Mouse (Mus musculus) c-Kit-positive CD71-positive TER-119-negative erythroid progenitor cells, embryonic 14.5 days (primary cell): ENCODE measurements around the gene Creg2.
"Not testable (repeated sequence)": the region's sequence is repeated elsewhere in the genome, so short reads cannot be mapped to it uniquely, and the experiment has no call there.

Experiments
- DNase-seq: peaks from one replicate; pipeline ENCODE4 v3.0.0-alpha.2; 2013; ENCODE audit warnings: low read depth

The Creg2 gene

DNA sequence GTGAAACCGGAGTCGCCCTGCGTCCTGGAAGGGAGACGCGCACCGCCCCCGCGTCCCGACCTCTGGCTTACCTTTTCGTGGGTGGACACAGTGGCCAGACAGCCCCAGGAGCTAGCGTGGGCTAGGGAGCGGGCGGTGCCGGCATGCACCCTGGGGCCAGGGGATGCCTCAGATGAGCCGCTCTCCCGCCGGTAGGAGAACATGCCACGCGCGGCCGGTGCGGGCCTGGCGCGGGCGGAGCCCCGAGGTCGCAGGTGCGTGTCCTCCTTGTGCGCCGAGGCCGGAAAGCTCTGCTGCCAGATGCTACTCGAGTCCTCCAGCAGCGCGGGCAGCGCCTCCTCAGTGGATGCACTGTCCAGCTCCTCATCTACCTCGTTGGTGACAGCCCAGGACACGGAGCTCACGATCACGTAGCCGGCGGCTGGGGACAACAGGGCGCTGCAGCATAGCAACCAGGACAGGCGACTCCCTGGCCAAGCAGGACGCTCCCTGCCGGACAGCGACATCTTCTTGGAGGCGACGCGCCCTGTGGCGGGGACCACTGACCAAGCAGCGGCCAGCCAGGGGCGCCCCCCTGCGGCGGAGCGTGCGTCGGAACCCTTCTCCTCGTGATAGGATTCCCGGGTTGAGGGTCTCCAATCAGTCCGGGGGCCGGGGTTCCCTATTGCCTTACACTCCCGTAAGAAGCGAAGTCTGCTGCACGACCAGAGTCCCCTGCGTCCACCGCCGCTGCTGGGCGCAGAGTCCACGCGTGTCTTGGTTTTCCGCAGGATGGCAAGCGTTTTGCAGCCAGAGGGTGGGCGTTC is 636 bp downstream of the Creg2 start:
- DNase-seq, result no peak

DNA sequence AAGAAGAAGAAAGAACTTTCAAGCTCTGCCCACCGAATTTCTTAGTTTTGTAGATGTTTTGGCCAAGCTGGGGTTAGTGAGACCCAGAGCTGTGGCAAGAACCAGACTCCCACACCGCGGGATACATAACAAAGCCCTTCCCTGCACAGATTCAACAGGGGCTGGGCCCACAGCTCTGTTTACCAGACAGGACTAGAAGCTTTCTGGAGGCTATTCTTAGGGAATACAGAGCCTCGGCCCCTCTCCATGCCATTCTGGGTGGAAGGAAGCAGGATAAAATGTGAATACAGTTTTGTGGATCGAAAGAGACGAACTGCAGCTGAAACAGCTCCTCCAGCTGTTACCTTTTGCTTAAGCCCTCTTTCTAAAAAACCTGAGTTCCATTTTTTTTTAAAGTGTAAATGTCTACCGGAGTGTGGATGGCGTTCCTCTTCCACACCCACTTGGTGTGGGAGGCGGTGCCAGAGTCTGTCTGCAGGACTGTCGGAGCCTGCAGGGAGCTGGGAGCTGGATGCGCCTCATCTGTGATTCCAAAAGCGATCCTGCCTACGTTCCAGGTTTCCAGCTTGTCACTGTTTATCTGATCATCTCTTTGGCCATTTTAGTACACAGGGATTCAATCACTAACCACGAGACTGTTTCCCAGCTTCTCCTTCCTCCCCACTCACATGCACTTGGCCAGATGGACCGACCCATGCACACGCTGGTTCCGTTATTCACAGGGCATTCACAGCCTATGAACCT is 1.4 kb downstream of the Creg2 start:
- no peak for DNase-seq

DNA sequence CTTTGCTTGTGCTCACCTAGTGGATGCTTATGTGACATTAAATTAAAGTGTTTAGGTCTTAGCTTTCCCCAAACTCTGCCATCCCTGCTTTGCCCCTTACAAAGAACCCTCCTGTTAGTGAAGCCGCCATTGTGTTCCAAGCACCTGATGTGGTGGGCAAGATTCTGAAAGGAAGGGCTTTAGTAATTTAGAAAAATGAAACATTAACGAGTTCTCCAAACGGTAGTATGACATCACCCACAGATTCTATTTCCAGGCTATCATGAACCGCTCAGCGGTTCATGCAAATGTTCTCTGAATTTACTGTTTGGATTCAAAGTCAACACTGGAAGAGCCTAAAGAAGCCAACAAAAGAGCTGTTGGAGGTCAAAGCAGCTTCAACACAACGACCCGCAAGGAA is 2.7 kb downstream of the Creg2 start:
- DNase-seq, result no peak

DNA sequence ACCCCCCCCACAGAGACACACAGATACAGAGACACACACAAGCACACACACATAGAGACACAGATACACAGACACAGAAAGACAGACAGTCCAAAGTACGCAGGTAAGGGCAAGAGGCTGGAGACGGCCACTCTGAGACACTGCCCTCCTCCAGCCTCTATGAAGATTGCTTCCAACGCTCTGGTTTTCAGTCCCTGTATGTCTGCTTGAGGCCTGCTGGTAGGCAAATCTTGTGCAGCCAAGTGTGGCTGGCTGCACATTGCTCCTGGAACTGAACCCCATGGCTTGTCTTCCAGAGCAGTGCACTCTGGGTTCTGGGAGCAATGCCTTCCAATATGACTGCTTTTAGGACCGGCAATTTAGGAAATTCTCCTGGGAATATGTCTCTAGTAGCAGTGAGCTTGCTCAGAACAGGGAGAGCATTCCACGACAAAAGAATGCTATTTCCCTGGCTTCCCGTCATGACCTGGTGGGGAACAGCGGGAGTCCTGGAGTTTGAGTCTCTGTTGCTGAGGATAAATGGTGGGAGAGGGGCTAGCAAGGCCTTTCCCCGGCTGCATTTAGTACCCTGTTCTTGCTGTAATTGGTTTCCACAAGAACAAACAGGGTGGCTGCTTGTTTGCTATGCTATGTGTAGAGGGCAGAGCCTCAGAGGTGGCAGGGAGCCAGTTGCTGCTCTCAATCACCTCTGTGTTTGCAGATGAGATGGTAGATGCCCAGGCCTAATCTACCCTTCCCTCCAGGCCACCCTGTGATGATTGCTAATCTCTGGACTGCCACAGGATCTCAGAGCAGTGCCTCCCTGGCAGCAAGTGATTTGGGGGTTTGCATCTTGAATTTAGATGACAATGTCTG is 5.1 kb downstream of the Creg2 start:
- no peak for DNase-seq

DNA sequence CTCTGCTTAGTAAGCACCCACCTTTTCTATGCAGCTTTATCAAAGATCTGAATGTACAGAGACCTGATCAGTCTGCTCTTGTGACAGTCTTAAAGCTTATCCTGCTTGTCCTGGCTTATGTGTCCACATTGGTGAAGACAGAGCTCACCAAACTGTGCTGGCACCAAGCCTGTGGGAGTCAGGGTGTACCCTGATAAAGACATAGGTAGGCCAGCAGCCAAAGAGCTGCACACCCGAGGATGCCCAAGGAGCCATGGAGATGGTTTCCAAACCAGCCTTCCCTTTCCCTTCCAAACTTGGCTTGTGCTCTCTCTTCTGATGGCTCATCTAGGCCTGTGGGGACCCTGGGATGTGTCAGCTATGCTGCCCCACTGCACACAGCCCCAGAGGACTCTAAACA is 6.9 kb downstream of the Creg2 start:
- no peak for DNase-seq

DNA sequence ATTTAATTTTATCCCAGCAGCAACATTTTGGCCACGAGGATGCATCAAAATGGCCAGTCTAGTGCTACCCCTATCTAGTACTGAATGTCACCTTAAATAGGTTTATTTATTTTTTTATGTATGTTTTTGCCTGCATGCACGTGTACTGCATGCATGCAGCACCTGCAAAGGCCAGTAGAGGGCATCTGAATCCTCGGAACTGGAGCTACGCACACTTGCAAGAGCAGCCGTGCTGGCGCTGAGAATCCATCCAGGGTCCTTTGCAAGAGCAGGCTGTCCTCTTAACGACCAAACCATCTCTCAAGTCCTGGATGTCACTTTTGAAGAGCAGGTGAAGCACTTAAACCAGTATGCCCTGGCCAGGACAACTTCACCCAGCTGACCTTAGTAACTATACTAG is 9.6 kb downstream of the Creg2 start:
- no peak for DNase-seq

DNA sequence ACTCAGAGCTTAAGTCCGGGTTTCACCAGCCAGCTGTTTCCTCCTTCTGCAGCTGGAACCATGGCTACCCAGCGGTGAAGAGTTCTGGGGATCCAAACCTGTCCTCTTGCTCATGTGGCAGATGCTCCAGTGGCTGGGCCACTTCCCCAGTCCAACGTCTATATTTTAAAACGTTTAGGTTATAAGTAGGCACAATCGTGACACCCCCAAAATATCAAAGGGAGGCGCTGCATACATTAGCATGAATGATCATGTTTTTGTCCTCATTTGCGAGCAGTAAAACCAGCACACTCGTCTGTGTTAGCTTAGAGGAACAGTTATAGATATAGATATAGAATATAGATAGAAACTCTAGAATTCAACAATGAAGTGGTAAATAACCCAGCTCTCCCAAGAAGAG is 14.1 kb downstream of the Creg2 start:
- no peak for DNase-seq

DNA sequence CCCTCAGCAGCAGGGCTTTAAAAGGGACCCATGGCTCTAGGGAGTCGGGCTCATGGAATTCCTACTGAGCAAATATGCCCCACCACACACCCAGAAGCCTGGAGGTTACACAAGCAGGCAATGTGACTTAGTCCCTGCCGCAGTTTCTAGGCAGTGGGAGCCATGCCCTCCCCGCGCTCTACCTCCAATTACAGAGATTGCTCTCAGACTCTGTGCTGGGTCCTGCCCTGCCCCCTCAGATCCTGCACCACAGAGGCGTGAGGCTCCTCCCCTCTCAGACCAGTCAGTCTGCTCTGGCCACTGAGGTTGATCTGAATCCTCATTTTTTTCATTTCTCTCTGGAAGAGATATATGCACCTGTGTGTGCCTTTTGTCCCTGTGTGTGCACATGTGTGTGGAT is 14.6 kb downstream of the Creg2 start:
- DNase-seq, result no peak

DNA sequence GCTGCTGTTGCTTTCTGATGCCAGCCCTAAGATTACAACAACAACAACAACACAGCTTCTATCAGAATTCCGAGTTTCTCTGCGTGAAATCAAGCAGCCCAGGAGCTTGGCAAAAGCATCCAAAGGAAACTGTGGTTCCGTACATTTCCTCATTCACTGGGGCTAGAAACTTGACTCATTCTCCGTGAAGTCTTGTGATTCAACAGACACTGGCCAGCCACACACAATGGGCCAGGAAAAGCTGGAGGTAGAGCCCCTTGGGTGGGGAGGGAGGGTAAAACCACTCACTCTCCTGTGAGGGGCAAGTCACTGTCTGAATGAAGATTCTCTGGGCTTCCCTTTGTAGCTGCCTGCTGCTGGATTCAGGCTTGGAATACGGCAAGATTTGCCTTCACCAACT is 15.1 kb downstream of the Creg2 start:
- no peak for DNase-seq

DNA sequence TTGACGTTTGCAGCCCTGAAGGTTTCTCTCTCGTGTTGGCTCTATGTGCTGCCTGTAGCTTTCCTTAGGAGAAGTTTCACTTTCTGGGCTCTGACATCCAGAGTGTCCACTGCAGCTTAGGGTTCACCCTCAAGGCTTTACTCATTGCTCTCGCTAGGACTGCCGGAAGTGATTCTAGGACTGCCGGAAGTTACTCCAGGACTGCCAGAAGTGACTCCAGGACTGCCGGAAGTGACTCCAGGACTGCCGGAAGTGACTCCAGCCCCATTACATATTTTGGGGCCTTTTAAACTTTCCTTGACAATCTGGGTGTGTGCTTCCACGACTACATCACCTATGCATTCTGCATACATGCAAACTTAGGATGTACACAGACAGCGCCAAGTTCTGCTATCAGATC is 22.7 kb downstream of the Creg2 start:
- DNase-seq, result no peak

DNA sequence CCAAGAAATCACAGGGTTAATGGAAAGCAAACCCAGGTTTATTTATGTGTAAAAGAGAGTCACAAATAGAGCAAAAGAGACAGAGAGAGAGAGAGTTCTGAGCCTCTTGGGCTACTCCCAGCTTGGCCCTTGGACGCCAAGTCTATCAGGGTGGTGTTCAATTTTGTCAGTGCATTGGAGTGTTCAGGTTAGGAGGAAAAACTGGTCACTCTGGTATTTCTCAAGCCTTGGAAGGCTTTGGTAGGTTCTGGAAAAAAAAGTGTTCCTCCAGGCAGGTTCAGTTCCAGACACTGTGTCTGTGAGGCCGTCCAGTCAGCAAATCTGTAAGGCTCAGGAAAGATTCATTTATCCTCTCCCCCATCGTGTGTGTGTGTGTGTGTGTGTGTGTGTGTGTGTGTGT is 25.8 kb downstream of the Creg2 start:
- DNase-seq, result no peak

DNA sequence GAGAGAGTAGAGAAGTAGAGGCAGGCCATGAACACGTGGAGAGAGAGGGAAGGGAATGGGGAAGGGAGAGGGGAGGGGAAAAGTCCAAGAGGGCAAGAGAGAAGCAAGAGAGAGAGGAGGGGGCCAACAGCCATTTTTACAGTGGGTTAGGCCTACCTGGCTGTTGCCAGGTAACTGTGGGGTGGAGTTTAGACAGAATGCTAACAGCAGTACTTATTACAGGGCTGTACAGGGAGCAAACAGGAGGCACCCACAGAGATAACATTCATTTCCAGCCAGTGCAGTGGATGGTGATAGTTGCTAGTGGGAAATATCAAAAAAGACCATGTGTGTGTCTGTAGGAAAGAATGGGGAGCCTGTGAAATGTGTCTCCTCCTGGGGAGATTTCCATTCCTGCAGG is 27.5 kb downstream of the Creg2 start:
- no peak for DNase-seq

DNA sequence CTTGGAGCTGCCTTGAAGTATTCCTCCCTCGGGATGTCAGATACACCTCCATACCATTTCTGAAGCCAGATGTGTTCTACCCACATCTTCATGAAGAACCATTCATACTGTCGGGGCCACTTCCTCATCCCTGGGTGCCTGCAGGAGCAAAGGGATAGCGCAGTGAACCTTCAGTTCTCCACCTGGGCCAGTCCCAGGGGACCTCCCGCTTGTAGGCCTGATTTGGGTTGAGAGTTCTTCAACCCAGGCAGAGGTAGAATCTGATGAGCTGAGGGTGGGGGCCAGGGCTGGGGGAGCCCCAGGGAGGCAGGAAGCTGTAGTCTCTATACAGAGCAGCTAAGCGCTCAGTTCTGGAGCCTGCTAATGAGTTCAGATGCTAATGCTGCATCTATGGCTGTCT is 28.2 kb downstream of the Creg2 start:
- DNase-seq, result no peak

DNA sequence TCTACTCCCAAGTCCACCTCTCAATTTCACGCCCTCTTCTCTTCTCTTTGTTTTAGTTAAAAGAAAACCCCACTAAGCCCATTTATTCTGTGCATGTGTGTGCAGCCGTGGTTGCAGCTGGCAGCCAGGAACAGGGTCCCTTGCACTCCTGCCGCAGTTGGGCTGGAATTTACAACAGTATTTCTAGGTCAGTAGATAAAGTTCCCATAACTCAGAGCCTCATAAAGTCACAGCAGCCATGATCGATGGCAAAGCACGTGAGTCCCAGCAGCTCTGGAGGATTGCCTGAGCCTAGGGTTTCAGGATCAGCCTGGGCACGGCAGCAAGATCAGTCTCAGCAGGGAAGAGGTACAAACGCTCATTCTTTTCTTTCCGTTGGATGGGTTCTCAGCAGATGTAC is 32.8 kb downstream of the Creg2 start:
- no peak for DNase-seq

DNA sequence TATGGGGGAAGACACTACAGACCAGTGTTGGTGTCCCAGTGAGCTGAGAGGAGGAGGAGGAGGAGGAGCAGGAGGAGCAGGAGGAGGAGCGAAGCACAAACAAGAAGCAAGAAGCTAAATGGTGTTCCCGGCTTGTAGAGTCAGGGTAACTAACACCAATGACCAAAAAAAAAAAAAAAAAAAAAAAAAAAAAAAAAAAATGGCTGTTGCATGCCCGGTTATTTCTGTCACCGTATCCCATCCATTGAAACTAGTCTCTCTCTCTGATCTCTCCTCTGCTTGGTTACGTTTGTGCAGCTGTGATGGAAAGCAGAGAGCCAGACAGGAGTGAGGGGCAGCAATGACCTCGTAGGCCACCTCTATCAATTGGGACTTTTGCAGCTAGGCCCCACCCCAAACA is 35.7 kb downstream of the Creg2 start:
- no peak for DNase-seq

DNA sequence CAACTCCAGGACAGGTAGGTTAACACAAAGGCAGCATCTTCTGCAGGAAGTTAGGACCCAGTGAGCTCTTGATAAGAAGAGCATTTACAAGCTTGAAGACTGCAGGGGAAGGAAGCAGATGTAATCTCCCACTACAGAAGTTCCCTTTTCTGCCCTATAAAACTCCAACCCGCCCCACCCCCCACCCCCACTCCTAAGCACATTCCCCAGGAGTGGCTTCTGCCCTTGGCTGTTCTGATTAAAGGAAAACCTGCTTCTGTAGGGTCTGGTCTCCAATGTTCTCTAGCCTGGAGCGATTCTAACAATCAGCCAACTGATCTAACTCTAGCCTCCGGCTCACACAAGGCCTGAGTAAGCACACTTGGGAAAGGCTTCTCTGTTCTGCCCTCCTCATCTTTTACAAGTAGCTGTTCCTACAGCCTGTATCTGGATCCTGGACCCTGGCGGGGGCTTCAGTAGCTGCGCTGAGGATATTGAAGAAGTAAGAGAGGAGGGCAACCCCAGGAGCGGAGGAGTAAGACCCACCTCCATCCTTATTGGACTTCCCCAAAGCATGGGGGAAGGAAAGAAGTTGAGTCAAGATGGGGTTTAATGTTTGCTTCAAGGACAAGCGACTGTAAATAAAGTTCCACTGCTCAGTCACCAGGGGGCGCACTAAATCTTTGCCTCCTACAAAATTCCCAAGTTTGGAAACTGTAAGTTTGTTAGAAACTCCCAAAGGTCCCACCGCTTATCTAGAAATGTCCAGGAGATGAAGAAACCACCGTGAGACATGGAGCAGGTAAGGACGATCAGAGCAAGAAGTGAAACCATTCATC is 36.6 kb downstream of the Creg2 start:
- peak; percentile 15 for DNase-seq

DNA sequence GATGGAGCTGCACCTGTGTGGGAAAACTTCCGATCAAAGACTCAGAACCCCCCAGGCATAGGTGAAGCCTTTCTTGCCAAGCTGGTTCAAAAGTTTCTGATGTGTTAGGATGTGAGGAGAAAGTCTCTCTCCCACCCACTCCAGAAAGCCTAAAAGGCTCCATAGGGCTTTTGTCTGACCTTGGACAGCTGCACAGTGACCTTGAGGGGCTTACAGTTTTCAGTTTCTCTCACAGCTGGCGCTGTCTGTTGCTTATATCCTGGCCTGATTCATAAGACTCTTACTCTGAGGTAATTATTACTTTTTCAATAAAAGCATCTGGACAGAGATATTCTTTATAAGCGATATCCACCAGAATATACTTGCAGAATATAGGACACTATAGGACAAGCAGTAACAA is 38.2 kb downstream of the Creg2 start:
- no peak for DNase-seq

DNA sequence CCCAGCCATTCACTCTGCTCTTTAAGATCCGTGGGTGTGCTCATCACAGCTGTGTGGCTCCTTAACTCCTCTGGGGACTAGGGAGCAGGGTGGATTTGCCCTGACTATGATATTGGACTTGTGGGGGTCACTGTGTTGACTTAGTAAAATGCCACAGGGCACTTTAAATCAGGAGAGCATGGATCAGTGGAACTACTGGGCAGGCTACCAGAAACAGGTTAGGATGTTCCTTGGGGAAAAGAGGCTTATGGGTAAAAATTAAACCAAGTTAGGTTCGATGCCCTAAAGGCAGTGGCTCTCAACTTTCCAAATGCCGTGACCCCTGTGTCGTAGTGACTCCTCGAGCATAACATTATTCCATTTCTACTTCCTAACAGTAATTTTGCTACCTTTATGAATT is 38.8 kb downstream of the Creg2 start:
- no peak for DNase-seq

DNA sequence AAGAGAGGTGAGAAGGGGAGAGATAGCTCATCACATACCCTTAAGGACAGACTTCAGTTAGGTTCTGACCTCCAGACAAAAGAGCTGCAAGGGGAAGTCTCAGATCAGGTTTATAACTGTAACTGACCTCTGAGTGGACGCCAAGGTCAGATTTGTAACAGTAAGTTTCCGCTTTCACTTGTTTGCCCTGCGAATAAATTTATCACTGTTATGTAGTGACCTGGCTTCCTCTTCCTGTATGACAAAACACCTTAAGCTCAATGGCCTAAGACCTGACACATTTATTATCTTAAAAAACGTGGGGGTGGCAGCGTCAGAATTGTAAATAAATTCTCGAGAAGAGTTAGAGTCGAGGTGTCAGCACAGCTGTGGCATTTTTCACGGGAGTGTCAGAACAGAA is 42.7 kb downstream of the Creg2 start:
- no peak for DNase-seq

DNA sequence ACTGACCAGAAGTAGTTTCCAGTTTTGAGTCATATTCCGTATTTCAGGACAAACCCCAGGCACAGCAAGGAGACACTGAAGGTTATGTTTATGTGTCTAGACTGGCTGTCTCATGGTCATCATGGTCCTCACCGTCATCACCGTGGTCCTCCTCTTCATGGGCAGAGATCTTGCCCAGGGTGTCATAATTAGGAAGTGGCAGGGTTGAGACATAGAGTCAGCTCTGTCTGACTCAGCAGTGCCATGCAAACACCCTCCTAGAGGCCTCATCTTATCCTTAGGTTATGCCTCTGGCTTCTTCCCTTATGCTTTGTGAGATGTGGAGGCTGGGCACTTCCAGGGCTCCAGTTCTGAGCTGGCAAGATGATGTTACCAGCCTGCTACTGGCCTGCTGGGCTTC is 48.8 kb downstream of the Creg2 start:
- DNase-seq, result no peak

DNA sequence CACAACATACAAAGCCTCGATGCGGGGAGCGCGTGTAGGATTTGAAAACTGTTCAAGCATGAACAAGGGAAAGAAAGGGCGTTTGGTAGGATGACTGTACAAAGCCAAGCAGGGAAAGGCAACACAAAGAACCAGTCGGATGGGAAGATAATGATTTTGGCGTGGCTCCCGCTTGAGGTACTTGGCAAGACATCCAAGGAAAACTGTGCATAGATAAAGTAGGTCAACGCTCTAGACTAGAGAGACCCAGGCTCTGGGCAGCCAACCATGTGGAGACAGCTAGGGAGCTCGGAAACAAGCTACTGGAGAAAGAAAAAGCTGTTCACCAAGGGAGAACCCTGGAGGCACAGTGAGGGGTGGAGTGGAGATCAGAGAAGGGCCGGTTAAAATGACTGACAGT is 52.5 kb downstream of the Creg2 start:
- DNase-seq, result no peak

DNA sequence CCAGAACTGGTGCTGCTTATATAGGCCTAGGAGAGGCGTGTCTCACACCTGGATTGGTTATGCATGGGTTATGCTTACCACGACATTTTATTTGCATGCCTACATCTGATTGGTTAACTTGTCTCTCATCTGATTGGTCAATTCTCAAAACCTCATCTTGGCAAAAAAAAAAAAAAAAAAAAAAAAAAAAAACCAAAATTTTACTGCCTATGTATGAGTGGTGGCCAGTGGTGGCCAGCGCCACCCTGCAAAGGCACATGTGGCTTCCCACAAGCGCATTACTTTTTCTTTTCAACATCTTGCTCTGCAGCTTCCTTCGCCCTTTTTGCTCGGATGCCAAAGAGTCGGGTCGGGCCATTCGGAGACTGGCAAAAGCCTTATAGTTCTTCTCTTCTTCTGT is 54.1 kb downstream of the Creg2 start:
- DNase-seq, result not testable (repeated sequence)
